Mouse (Mus musculus): Measurements from ENCODE around the gene Serpinf2. TPM values are rescaled to one million over a fixed set of nuclear protein-coding genes. Genes with fewer than 3 reads are reported as not detected.

The Serpinf2 gene
- polyA plus RNA-seq, 1 experiment from 2014 or later: 8.4 TPM

- Histone ChIP-seq H3K9me3 (ENCODE audit: control insufficient read depth, low read length) (no peaks in the 10 kb centered on the region), H3K27me3 (replicated peaks; ENCODE audit: control insufficient read depth, insufficient read depth, low read length) (no peaks in the 10 kb centered on the region), H3K4me2 (ENCODE audit: low read length) (no peak overlapping the region), H3K4me1 (replicated peaks; ENCODE audit: control insufficient read depth, insufficient read depth, low read length) (no peaks in the 10 kb centered on the region), H3K4me3 (ENCODE audit: low read depth, low read length) (no peak overlapping the region), H3K36me3 (ENCODE audit: control insufficient read depth, insufficient read depth, low read length) (peaks cover 22% of the 10 kb centered on the region), H3K27ac (ENCODE audit: low read depth) (no peak overlapping the region), H3K9ac (ENCODE audit: low read length) (no peak overlapping the region)
- DNase-seq (ENCODE audit: low spot score) (no peak), ATAC-seq (replicated peaks; ENCODE audit: low FRiP score, low TSS enrichment, low read depth) (no peak)
- WGBS: 86% methylated on average over 3 of the region's 3 CpGs
Observed at GRCm38 (mm10) chr11:75448575-75448974, 9.2 kb upstream of the Serpinf2 start.

GRCm38 (mm10) chr11:75443711-75444110 lies 4.3 kb upstream of the Serpinf2 start:
- Histone ChIP-seq H3K4me2 (ENCODE audit: low read length) (no peak overlapping the region), H3K27me3 (replicated peaks; ENCODE audit: control insufficient read depth, insufficient read depth, low read length) (no peaks in the 10 kb centered on the region), H3K4me3 (ENCODE audit: low read depth, low read length) (no peak overlapping the region), H3K4me1 (replicated peaks; ENCODE audit: control insufficient read depth, insufficient read depth, low read length) (no peaks in the 10 kb centered on the region), H3K36me3 (ENCODE audit: control insufficient read depth, insufficient read depth, low read length) (peaks cover 19% of the 10 kb centered on the region), H3K27ac (ENCODE audit: low read depth) (no peak overlapping the region), H3K9me3 (ENCODE audit: control insufficient read depth, low read length) (no peaks in the 10 kb centered on the region), H3K9ac (ENCODE audit: low read length) (no peak overlapping the region)
- WGBS: 46% methylated on average over 8 of the region's 8 CpGs
- ATAC-seq (replicated peaks; ENCODE audit: low FRiP score, low TSS enrichment, low read depth): no peak
- DNase-seq (ENCODE audit: low spot score): no peak

GRCm38 (mm10) chr11:75441601-75442000 lies 2.2 kb upstream of the Serpinf2 start:
- Histone ChIP-seq H3K9ac (ENCODE audit: low read length) (no peak overlapping the region), H3K9me3 (ENCODE audit: control insufficient read depth, low read length) (no peaks in the 10 kb centered on the region), H3K4me2 (ENCODE audit: low read length) (no peak overlapping the region), H3K36me3 (ENCODE audit: control insufficient read depth, insufficient read depth, low read length) (peaks cover 9% of the 10 kb centered on the region; the same call in 1 of the 2 replicates), H3K4me1 (replicated peaks; ENCODE audit: control insufficient read depth, insufficient read depth, low read length) (no peaks in the 10 kb centered on the region), H3K27me3 (replicated peaks; ENCODE audit: control insufficient read depth, insufficient read depth, low read length) (no peaks in the 10 kb centered on the region), H3K4me3 (ENCODE audit: low read depth, low read length) (no peak overlapping the region), H3K27ac (ENCODE audit: low read depth) (no peak overlapping the region)
- 91% methylated on average over 16 of the region's 16 CpGs for WGBS
- DNase-seq (ENCODE audit: low spot score): no peak
- ATAC-seq (replicated peaks; ENCODE audit: low FRiP score, low TSS enrichment, low read depth): no peak

- no peak overlapping the region for H3K27ac ChIP-seq (ENCODE audit: low read depth)
- ATAC-seq (replicated peaks; ENCODE audit: low FRiP score, low TSS enrichment, low read depth) (no peak), DNase-seq (ENCODE audit: low spot score) (no peak)
- H3K9me3 ChIP-seq (ENCODE audit: control insufficient read depth, low read length): no peaks in the 10 kb centered on the region
- peaks cover 9% of the 10 kb centered on the region; the same call in 1 of the 2 replicates for H3K36me3 ChIP-seq (ENCODE audit: control insufficient read depth, insufficient read depth, low read length)
- no peak overlapping the region for H3K9ac ChIP-seq (ENCODE audit: low read length)
- WGBS: 73% methylated on average over 7 of the region's 7 CpGs
- no peak overlapping the region for H3K4me3 ChIP-seq (ENCODE audit: low read depth, low read length)
- H3K4me2 ChIP-seq (ENCODE audit: low read length): no peak overlapping the region
- no peaks in the 10 kb centered on the region for H3K4me1 ChIP-seq (replicated peaks; ENCODE audit: control insufficient read depth, insufficient read depth, low read length)
- H3K27me3 ChIP-seq (replicated peaks; ENCODE audit: control insufficient read depth, insufficient read depth, low read length): no peaks in the 10 kb centered on the region
Observed at GRCm38 (mm10) chr11:75441034-75441433, 1.6 kb upstream of the Serpinf2 start.

- Histone ChIP-seq H3K4me2 (ENCODE audit: low read length) (no peak overlapping the region), H3K27ac (ENCODE audit: low read depth) (no peak overlapping the region), H3K9ac (ENCODE audit: low read length) (no peak overlapping the region), H3K4me1 (replicated peaks; ENCODE audit: control insufficient read depth, insufficient read depth, low read length) (no peaks in the 10 kb centered on the region), H3K9me3 (ENCODE audit: control insufficient read depth, low read length) (no peaks in the 10 kb centered on the region), H3K4me3 (ENCODE audit: low read depth, low read length) (no peak overlapping the region), H3K36me3 (ENCODE audit: control insufficient read depth, insufficient read depth, low read length) (peaks cover 9% of the 10 kb centered on the region; the same call in 1 of the 2 replicates), H3K27me3 (replicated peaks; ENCODE audit: control insufficient read depth, insufficient read depth, low read length) (no peaks in the 10 kb centered on the region)
- 95% methylated on average over 3 of the region's 3 CpGs for WGBS
- no peak for ATAC-seq (replicated peaks; ENCODE audit: low FRiP score, low TSS enrichment, low read depth)
- DNase-seq (ENCODE audit: low spot score): no peak
Observed at GRCm38 (mm10) chr11:75439951-75440350, 560 bp upstream of the Serpinf2 start.

GRCm38 (mm10) chr11:75438804-75439203 lies 587 bp downstream of the Serpinf2 start:
- no peak overlapping the region for H3K9ac ChIP-seq (ENCODE audit: low read length)
- no peaks in the 10 kb centered on the region for H3K27me3 ChIP-seq (replicated peaks; ENCODE audit: control insufficient read depth, insufficient read depth, low read length)
- no peak overlapping the region for H3K27ac ChIP-seq (ENCODE audit: low read depth)
- no peak overlapping the region for H3K4me2 ChIP-seq (ENCODE audit: low read length)
- no peak overlapping the region for H3K4me3 ChIP-seq (ENCODE audit: low read depth, low read length)
- H3K36me3 ChIP-seq (ENCODE audit: control insufficient read depth, insufficient read depth, low read length): 0 out of 2 replicates have a peak, but pooled peaks cover 4% of the 10 kb centered on the region
- peaks cover 3% of the 10 kb centered on the region; the same call in 1 of the 2 replicates for H3K9me3 ChIP-seq (ENCODE audit: control insufficient read depth, low read length)
- no peaks in the 10 kb centered on the region for H3K4me1 ChIP-seq (replicated peaks; ENCODE audit: control insufficient read depth, insufficient read depth, low read length)
- ATAC-seq (replicated peaks; ENCODE audit: low FRiP score, low TSS enrichment, low read depth): no peak
- no peak for DNase-seq (ENCODE audit: low spot score)
- 91% methylated on average over 3 of the region's 3 CpGs for WGBS

GRCm38 (mm10) chr11:75438194-75438593 lies 1.2 kb downstream of the Serpinf2 start:
- no peak overlapping the region for H3K9ac ChIP-seq (ENCODE audit: low read length)
- no peaks in the 10 kb centered on the region for H3K4me1 ChIP-seq (replicated peaks; ENCODE audit: control insufficient read depth, insufficient read depth, low read length)
- H3K27ac ChIP-seq (ENCODE audit: low read depth): no peak overlapping the region
- WGBS: 86% methylated on average over 13 of the region's 13 CpGs
- no peak overlapping the region for H3K4me3 ChIP-seq (ENCODE audit: low read depth, low read length)
- H3K4me2 ChIP-seq (ENCODE audit: low read length): no peak overlapping the region
- 0 out of 2 replicates have a peak, but pooled peaks cover 4% of the 10 kb centered on the region for H3K36me3 ChIP-seq (ENCODE audit: control insufficient read depth, insufficient read depth, low read length)
- DNase-seq (ENCODE audit: low spot score): no peak
- no peak for ATAC-seq (replicated peaks; ENCODE audit: low FRiP score, low TSS enrichment, low read depth)
- H3K27me3 ChIP-seq (replicated peaks; ENCODE audit: control insufficient read depth, insufficient read depth, low read length): no peaks in the 10 kb centered on the region
- peaks cover 3% of the 10 kb centered on the region; the same call in 1 of the 2 replicates for H3K9me3 ChIP-seq (ENCODE audit: control insufficient read depth, low read length)

- WGBS: 85% methylated on average over 5 of the region's 5 CpGs
- Histone ChIP-seq H3K36me3 (ENCODE audit: control insufficient read depth, insufficient read depth, low read length) (no peaks in the 10 kb centered on the region), H3K27ac (ENCODE audit: low read depth) (no peak overlapping the region), H3K4me1 (replicated peaks; ENCODE audit: control insufficient read depth, insufficient read depth, low read length) (no peaks in the 10 kb centered on the region), H3K4me3 (ENCODE audit: low read depth, low read length) (no peak overlapping the region), H3K9me3 (ENCODE audit: control insufficient read depth, low read length) (peaks cover 3% of the 10 kb centered on the region; the same call in 1 of the 2 replicates), H3K9ac (ENCODE audit: low read length) (no peak overlapping the region), H3K27me3 (replicated peaks; ENCODE audit: control insufficient read depth, insufficient read depth, low read length) (no peaks in the 10 kb centered on the region), H3K4me2 (ENCODE audit: low read length) (no peak overlapping the region)
- DNase-seq (ENCODE audit: low spot score) (no peak), ATAC-seq (replicated peaks; ENCODE audit: low FRiP score, low TSS enrichment, low read depth) (no peak)
Observed at GRCm38 (mm10) chr11:75434138-75434537, 5.3 kb downstream of the Serpinf2 start.

GRCm38 (mm10) chr11:75431307-75431706 lies 8.1 kb downstream of the Serpinf2 start:
- DNase-seq (ENCODE audit: low spot score) (no peak), ATAC-seq (replicated peaks; ENCODE audit: low FRiP score, low TSS enrichment, low read depth) (no peak)
- no peaks in the 10 kb centered on the region for H3K27me3 ChIP-seq (replicated peaks; ENCODE audit: control insufficient read depth, insufficient read depth, low read length)
- 82% methylated on average over 11 of the region's 11 CpGs for WGBS
- no peak overlapping the region for H3K4me3 ChIP-seq (ENCODE audit: low read depth, low read length)
- no peak overlapping the region for H3K9ac ChIP-seq (ENCODE audit: low read length)
- H3K9me3 ChIP-seq (ENCODE audit: control insufficient read depth, low read length): peaks cover 3% of the 10 kb centered on the region; the same call in 1 of the 2 replicates
- no peak overlapping the region for H3K27ac ChIP-seq (ENCODE audit: low read depth)
- H3K36me3 ChIP-seq (ENCODE audit: control insufficient read depth, insufficient read depth, low read length): no peaks in the 10 kb centered on the region
- H3K4me2 ChIP-seq (ENCODE audit: low read length): no peak overlapping the region
- H3K4me1 ChIP-seq (replicated peaks; ENCODE audit: control insufficient read depth, insufficient read depth, low read length): no peaks in the 10 kb centered on the region
